Mouse (Mus musculus) forebrain, embryonic 15.5 days (tissue): ENCODE measurements around the gene AI413582. TPM values are rescaled to one million over a fixed set of nuclear protein-coding genes. Genes with fewer than 3 reads are reported as not detected.

Source experiments
- ATAC-seq: fragments of 200-750 bp; cut with Nextera tagmentation; replicated peaks from 2 replicates; pipeline ENCODE4 v1.8.0; 2017; ENCODE audit warnings: mild to moderate bottlenecking, moderate TSS enrichment, moderate library complexity
- H3K27ac ChIP-seq: fragments of 300-500 bp; sonication (generic); replicated peaks from 2 replicates; pipeline ENCODE4 v1.5.1; 2015; ENCODE audit warnings: mild to moderate bottlenecking, inconsistent platforms
- H3K27me3 ChIP-seq: fragments of 300-500 bp; sonication (generic); 2 replicates; pipeline ENCODE4 v1.6.1; 2015; ENCODE audit warnings: inconsistent platforms
- H3K36me3 ChIP-seq: fragments of 300-500 bp; sonication (generic); 2 replicates; pipeline ENCODE4 v1.6.1; 2015; ENCODE audit warnings: mild to moderate bottlenecking, inconsistent platforms
- H3K4me1 ChIP-seq: fragments of 300-500 bp; sonication (generic); 2 replicates; pipeline ENCODE4 v1.6.1; 2015; ENCODE audit warnings: inconsistent platforms
- H3K4me2 ChIP-seq: fragments of 300-500 bp; sonication (generic); replicated peaks from 2 replicates; pipeline ENCODE4 v1.6.1; 2015; ENCODE audit warnings: mild to moderate bottlenecking, inconsistent platforms
- H3K4me3 ChIP-seq: fragments of 300-500 bp; sonication (generic); 2 replicates; pipeline ENCODE4 v1.5.1; 2015; ENCODE audit warnings: mild to moderate bottlenecking, inconsistent platforms
- H3K9ac ChIP-seq: fragments of 300-500 bp; sonication (generic); replicated peaks from 2 replicates; pipeline ENCODE4 v1.6.1; 2015; ENCODE audit warnings: mild to moderate bottlenecking, inconsistent platforms
- H3K9me3 ChIP-seq: fragments of 300-500 bp; sonication (generic); 2 replicates; pipeline ENCODE4 v1.6.1; 2016; ENCODE audit warnings: inconsistent platforms
- WGBS: fragments of 180-500 bp; shearing (Covaris S2); methylation state at CpG from one replicate; pipeline ENCODE4 v1.1.7; 2015; ENCODE audit warnings: mixed read lengths; 5-methylcytosine and 5-hydroxymethylcytosine counted together
- polyA plus RNA-seq: library from polyadenylated mRNA; unstranded; fragments of >200 nt; fragmentation: Nextera tagmentation; extraction: Ambion mirVana; gene quantifications from 2 replicates; pipeline ENCODE4 v1.2.1, GENCODE M21; 2015

AI413582 gene
- polyA plus RNA-seq, result 34.8 and 37.4 TPM in 2 replicates

DNA sequence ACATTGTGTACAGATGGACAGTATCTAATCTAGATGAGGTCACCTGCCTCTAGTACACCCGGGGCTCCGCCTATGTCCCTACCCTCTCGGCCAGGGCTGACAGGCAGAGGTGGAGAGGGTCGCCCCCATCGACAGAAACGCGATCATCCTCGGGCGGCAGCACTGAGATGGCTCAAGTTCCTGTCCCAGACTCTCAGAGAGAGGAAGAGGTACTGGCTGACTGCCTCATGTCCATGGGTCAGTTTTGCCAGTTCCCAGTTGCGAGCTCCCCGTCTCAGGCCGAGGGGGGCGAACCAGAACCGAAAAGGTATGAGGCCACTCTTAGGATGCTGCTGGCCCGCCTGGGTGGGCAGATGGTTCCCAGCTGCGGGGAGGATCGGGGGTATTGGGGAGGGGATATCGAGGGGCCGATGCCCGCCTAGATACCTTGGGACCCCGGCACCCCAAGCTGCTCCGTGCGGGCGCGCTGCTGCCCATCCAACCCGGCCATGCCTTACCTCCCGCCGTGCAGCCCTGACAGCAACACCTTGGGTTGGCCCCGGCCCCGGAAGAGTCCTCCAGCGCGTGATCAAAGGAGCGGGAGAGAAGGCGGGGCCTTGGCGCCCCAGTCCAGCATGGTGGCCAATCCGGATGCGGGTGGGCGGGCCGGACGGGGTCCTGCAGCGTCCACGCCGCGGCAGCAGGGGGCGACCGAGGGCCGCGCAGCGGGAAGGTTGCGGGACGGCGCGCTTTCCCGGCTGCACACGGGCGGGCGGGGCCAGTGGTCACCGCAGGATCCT lies at the start of gene AI413582:
TSS of gene AI413582 (minus strand) at position 594 of the 779 bp plus-strand sequence.
- Histone ChIP-seq H3K27me3 (no peaks in the 10 kb centered on the region), H3K4me3 (peak within 1 kb of the TSS; percentile 62), H3K4me1 (peaks cover 24% of the 10 kb centered on the region), H3K9me3 (no peaks in the 10 kb centered on the region), H3K36me3 (no peaks in the 10 kb centered on the region; the same call in none of the 2 replicates), H3K27ac (peak within 1 kb of the TSS; percentile 42), H3K9ac (peak within 1 kb of the TSS; percentile 63), H3K4me2 (peak within 1 kb of the TSS; percentile 89)
- WGBS, result under 1% methylated on average over 58 of the region's 58 CpGs
- peak; percentile 95 for ATAC-seq

DNA sequence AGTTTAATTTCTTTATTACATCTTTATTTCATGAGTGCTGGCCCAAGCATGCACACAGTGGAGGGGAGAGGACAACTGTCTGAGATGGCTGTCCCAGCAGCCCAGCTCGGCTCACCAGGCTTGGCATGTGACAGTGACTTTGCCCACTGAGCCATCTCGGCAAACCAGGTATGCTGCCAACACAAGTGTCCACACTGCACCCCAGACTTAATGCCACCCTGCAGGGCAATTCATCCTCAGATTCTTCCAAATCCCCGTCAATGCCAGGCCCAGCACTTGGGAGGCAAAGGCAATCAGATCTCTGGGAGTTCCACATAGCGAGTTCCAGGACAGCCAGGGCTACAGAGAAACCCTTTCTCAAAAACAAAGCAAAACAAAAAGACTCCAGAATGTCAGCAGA lies 47.5 kb upstream of the AI413582 start:
- no peak for ATAC-seq
- Histone ChIP-seq H3K4me1 (peaks cover 51% of the 10 kb centered on the region), H3K27me3 (no peaks in the 10 kb centered on the region), H3K4me2 (no peak overlapping the region), H3K36me3 (peaks cover 16% of the 10 kb centered on the region; the same call in 1 of the 2 replicates), H3K9ac (no peak overlapping the region), H3K4me3 (no peak overlapping the region), H3K27ac (no peak overlapping the region), H3K9me3 (no peaks in the 10 kb centered on the region)
- WGBS, result 63% methylated on average over 4 of the region's 4 CpGs

DNA sequence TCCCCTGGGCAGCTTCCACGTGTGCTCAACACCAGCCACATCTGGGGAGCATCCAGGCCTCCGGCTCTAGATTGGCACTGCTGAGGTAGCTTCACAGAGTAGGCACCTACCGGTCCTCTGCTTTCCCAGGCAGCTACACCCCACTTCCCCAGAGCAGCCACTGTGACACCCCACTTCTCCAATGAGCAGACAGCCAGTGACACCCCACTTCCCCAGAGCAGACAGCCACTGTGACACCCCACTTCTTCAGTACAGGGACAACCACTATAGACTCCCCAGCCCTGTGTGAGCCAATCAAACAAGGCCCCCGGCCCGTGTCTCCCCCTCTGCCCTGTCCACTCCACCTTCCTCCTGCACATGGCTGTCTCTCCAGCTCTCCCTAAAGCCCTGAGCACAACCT lies 46.4 kb upstream of the AI413582 start:
- ATAC-seq, result no peak
- H3K27ac ChIP-seq, result no peak overlapping the region

DNA sequence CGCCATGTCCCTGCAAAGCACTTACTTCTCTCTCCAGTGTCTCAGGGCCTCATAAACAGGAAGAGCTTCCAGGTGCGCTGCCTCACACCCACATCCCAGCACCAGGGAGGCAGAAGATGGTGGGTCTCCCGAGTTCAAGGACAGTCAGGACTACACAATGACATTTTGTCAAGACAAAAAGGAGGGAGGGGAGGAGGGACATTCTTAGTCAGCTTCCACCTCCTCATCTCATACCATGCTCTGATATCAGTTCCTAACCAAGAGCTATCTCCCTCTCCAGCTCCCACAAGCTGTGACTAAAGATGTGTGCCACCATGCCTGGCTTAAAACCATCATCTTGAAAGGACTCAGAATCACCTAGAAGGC lies 45.9 kb upstream of the AI413582 start:
- WGBS, result 74% methylated on average over 3 of the region's 3 CpGs
- Histone ChIP-seq H3K27ac (peak overlapping the region; percentile 31; the same call in 1 of the 2 replicates), H3K9me3 (no peaks in the 10 kb centered on the region), H3K27me3 (no peaks in the 10 kb centered on the region), H3K4me3 (no peak overlapping the region), H3K36me3 (0 out of 2 replicates have a peak, but pooled peaks cover 2% of the 10 kb centered on the region), H3K4me2 (no peak overlapping the region), H3K4me1 (peaks cover 51% of the 10 kb centered on the region), H3K9ac (no peak overlapping the region)
- no peak for ATAC-seq

More for the DNA sequence above, 46.4 kb upstream of the AI413582 start:
- Histone ChIP-seq H3K36me3 (peaks cover 6% of the 10 kb centered on the region; the same call in 1 of the 2 replicates), H3K4me1 (peaks cover 51% of the 10 kb centered on the region), H3K9me3 (no peaks in the 10 kb centered on the region), H3K9ac (no peak overlapping the region), H3K4me3 (no peak overlapping the region), H3K27me3 (no peaks in the 10 kb centered on the region), H3K4me2 (no peak overlapping the region)
- 84% methylated on average over 5 of the region's 5 CpGs for WGBS

DNA sequence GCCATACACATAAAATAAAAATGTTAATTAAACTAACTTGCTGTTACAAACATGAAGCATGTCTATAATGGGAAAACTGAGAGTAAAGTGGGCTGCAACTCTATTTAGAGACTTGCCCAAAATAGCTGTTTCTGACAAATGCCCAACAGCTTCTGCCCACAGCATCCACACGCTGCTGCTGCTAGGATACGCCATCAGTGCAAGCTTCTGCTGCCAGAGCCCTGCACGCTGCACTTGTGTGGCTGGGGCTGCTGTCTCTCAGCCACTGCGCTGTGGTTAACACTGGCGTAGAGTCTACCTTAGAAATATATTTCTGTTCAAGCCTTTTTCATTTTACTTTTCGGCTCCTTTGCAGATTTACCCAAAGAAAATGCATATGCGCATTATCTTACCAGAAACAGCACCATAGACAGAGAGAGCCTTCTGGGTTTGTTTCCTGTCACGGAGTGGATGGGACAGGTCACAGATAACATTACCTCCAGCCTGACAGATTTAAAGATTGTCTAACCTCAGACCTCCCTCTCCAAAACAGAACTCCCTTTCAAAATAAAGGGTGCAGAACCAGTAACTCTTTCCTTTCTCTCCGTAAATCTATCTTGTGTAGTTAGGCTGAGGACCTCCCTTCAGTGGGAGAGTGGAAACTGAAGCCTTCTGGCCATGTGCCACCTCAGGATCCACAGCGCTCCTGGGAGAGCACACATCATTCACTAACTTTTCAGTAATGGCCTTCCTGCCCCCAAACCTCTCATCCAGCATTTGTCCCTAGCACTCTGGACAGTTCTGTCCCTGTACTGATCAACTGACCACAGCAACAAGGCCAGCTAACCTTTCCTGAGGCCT lies 45.3 kb upstream of the AI413582 start:
- H3K27me3 ChIP-seq, result no peaks in the 10 kb centered on the region
- 74% methylated on average over 10 of the region's 10 CpGs for WGBS
- peaks cover 51% of the 10 kb centered on the region for H3K4me1 ChIP-seq
- peak overlapping the region; percentile 31; the same call in 1 of the 2 replicates for H3K27ac ChIP-seq
- H3K4me3 ChIP-seq, result no peak overlapping the region
- H3K9me3 ChIP-seq, result no peaks in the 10 kb centered on the region
- 0 out of 2 replicates have a peak overlapping the region, but pooled peaks have one; percentile 10 for H3K9ac ChIP-seq
- H3K36me3 ChIP-seq, result no peaks in the 10 kb centered on the region
- H3K4me2 ChIP-seq, result no peak overlapping the region
- ATAC-seq, result no peak

DNA sequence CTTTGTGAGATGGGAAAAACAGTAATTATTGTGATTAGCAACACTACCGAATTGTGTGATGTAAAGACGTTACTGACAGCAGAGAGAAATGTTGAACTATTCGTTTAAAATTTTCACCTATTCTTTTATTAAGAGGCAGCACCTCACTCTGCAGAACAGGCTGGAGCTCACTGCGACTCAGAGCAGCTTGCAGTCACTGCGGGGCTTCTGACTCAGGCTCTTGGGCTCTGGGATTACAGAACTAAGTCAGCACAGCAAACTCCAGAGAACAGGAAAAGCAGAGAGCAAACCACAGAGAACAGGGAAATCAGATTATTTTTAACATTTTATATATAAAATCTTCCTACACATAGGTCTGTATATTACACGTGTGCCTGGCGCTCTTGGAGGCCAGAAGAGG lies 44.0 kb upstream of the AI413582 start:
- WGBS, result 83% methylated on average over 7 of the region's 7 CpGs
- no peak for ATAC-seq
- H3K27ac ChIP-seq, result 0 out of 2 replicates have a peak overlapping the region, but pooled peaks have one; percentile 14
- H3K4me1 ChIP-seq, result peaks cover 46% of the 10 kb centered on the region
- no peaks in the 10 kb centered on the region for H3K36me3 ChIP-seq
- H3K9ac ChIP-seq, result no peak overlapping the region
- H3K27me3 ChIP-seq, result no peaks in the 10 kb centered on the region
- H3K9me3 ChIP-seq, result no peaks in the 10 kb centered on the region
- no peak overlapping the region for H3K4me2 ChIP-seq
- no peak overlapping the region for H3K4me3 ChIP-seq

DNA sequence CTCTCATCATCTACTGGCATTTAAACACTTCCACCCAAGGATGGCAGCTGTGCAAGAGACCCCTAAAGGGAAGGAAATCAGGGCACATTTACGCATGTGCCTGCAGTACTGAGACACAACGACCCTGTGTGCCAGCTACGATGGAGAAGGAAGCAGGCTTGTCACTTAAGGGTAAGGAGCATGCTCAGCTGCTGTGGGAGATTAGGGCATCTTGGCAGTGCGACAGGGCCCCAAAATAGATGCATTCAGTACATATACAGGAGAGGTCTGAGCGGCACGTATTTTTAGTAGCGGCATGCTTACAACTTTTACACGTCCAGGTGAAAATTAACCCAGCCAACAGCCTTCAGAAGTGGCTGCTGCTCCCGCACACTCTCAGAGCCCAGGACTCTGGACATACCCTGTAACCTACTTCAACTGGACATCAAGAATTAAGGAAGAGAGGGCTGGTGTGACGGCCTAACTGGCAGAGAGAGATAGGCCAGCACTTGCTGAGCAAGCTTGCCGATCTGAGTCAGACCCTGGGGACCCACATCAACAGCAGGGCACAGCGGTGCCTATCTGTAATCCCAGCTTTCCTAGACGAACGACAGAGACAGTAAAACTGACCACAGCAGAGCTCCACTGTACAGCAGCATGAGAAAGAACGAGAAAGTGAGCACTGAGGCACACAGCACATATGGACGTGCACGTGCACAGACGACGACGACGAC lies 38.1 kb upstream of the AI413582 start:
- Histone ChIP-seq H3K27me3 (no peaks in the 10 kb centered on the region), H3K4me1 (peaks cover 43% of the 10 kb centered on the region), H3K4me2 (no peak overlapping the region), H3K9me3 (no peaks in the 10 kb centered on the region), H3K36me3 (no peaks in the 10 kb centered on the region), H3K4me3 (no peak overlapping the region), H3K9ac (no peak overlapping the region), H3K27ac (no peak overlapping the region)
- no peak for ATAC-seq
- 73% methylated on average over 21 of the region's 21 CpGs for WGBS

DNA sequence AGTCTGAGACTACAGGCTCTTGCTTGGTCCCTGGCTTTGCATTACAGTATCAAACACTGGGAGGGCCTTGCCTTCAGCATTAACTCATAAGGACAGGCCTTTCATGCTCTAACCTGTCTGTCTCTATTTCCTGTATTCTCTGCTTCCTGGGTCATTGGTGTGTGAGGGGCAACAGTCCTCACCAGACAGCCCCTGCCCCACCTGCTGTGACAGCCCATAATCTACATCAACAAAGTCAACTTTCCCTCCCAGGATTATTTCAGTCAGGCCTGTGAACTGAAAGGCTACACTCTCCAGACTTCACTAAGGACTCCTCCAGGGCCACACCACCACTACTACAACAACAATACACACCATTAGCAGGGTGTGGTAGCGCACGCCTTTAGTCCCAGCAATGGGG lies 37.5 kb upstream of the AI413582 start:
- no peak overlapping the region for H3K4me2 ChIP-seq
- no peak overlapping the region for H3K27ac ChIP-seq
- ATAC-seq, result no peak
- no peaks in the 10 kb centered on the region for H3K27me3 ChIP-seq
- H3K4me1 ChIP-seq, result peaks cover 43% of the 10 kb centered on the region
- H3K9ac ChIP-seq, result no peak overlapping the region
- H3K9me3 ChIP-seq, result no peaks in the 10 kb centered on the region
- no peaks in the 10 kb centered on the region for H3K36me3 ChIP-seq
- H3K4me3 ChIP-seq, result no peak overlapping the region
- WGBS, result 86% methylated on average over 2 of the region's 2 CpGs

DNA sequence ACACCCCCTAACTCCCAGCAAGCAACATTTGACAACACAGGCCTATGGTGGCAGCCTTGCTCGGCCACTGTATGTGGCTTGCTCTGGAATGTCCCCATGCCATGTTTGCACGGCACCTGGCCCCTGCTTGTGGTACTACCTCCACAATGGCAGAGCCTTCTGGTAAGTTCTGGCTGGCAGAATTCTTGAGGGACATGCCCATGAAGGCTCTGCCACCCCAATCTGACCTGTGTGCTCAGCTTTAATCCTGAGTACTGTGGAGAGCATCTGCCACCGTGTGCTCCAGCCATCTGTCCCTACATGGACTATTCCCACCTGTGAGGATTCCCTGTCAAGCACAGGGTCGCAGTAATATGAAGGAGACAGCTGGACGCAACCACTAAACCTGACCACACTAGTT lies 35.3 kb upstream of the AI413582 start:
- Histone ChIP-seq H3K9me3 (no peaks in the 10 kb centered on the region), H3K4me2 (no peak overlapping the region), H3K4me3 (no peak overlapping the region), H3K27ac (0 out of 2 replicates have a peak overlapping the region, but pooled peaks have one; percentile 54), H3K27me3 (no peaks in the 10 kb centered on the region), H3K36me3 (peaks cover 10% of the 10 kb centered on the region), H3K9ac (no peak overlapping the region), H3K4me1 (peaks cover 49% of the 10 kb centered on the region)
- ATAC-seq, result no peak
- WGBS, result 71% methylated on average over 5 of the region's 5 CpGs

DNA sequence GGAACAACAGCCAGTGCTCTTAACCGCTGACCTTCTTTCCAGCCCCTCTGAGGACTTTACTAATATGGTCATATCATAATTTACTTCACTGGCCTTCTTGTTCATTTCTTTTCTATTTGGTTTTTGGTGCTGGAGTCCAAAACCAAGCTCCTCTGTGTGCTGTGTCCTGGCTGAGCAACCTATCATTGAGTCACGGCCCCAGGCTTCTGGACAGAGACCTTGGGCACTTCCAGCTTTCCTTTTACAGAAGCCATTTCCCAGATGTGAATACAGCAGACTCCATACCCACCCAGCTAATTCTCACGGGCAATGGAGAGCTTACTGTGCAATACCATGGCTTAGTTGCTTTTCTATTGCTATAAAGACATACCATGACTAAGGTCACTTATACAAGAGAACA lies 34.7 kb upstream of the AI413582 start:
- H3K9me3 ChIP-seq, result no peaks in the 10 kb centered on the region
- no peak overlapping the region for H3K27ac ChIP-seq
- peaks cover 15% of the 10 kb centered on the region for H3K36me3 ChIP-seq
- no peak for ATAC-seq
- H3K27me3 ChIP-seq, result no peaks in the 10 kb centered on the region
- H3K4me2 ChIP-seq, result no peak overlapping the region
- H3K4me3 ChIP-seq, result no peak overlapping the region
- H3K9ac ChIP-seq, result no peak overlapping the region
- WGBS, result 87% methylated on average over 3 of the region's 3 CpGs
- H3K4me1 ChIP-seq, result peaks cover 49% of the 10 kb centered on the region

DNA sequence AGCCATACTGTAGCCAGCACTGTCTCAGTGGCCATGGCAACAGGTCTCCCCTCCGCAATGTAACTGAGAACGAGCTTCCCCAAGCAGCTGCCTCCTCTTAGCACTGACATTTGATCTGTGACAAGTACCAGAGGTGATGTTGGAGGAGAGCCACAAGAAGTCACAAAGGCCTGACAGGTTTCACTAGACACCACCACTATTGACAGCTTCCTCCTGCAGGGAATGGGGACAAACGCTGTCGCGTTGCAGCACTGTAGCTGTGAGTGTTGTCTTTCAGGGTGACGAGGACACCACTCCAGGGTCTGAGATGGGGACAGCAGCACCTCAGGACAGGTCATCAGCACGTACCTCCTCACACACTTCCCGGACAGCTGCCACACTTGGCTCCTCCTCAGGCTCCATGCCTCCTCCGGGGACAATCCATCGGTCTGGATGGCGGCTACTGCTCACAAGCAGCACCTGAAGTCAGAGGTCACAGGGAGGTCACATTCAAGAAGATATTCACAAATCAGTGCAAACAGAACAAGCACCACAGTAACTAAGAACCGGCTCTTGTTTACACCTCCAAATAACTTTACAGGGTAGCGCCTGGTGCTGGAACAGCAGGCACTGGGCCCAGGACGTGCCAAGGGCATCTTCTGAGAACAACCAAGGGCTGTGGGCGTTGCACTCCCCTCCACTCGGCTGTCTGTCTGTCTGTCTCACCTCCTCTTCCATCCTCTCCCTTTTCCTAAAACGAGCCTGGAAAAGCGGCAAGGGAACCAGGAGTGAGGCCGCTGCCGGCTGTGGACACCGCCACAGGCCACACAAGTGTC lies 31.0 kb upstream of the AI413582 start:
- Histone ChIP-seq H3K9ac (no peak overlapping the region), H3K27ac (no peak overlapping the region), H3K4me3 (no peak overlapping the region), H3K27me3 (no peaks in the 10 kb centered on the region), H3K9me3 (no peaks in the 10 kb centered on the region), H3K4me2 (no peak overlapping the region), H3K36me3 (peaks cover 41% of the 10 kb centered on the region), H3K4me1 (peaks cover 20% of the 10 kb centered on the region)
- ATAC-seq, result no peak
- 85% methylated on average over 21 of the region's 21 CpGs for WGBS
